Mouse (Mus musculus) heart, postnatal 14 days (tissue): Measurements from ENCODE around the gene Epn3. TPM values are rescaled to one million over a fixed set of nuclear protein-coding genes. Genes with fewer than 3 reads are reported as not detected.

ENCODE experiments used
- DNase-seq, 2 experiments: peaks; one replicate each; pipeline ENCODE4 v3.0.0; 2021 to 2022
- intact Hi-C: fragments of 180-260 bp; cut with DNase I; formaldehyde crosslinking; loops from one replicate; pipeline ENCODE4 v1.15.1; 2025
- total RNA-seq, 2 experiments: library from RNA; stranded (reverse); gene quantifications; 2 replicates each; pipeline ENCODE4 v1.2.3; 2021

Gene Epn3
- total RNA-seq, 2 experiments from 2014 or later, result 19.9 to 24.0 TPM

- no peak for DNase-seq
- intact Hi-C loops, result loop anchor here (5.0 kb wide), 1 partner anchor 42 kb away; no protein-coding TSS in a partner anchor
Measured at GRCm38 (mm10) chr11:94500362-94500761, 588 bp upstream of the Epn3 start.

DNA sequence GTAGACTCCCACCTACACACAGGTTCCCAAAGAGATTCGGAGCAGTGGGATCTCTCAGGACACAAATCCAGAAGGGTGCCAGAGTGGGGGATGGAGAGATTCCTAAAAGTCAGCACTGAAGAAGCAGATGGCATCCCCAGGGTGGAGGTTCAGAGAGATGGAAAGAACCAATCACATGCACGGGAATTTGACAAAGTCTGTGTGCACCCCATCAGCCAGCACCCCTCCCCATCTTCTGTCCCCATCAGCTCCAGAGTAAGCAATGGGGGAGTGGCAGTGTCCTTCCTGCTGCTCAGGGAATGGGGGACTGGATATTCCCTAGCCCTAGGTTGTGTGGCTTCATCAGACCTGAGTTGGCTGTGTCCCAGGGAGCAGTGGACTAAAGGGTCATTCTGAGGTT lies 739 bp downstream of the Epn3 start:
- intact Hi-C loops, result no loop called here
- DNase-seq, result no peak

- intact Hi-C loops, result no loop called here
- DNase-seq, result peak; percentile 58 to 68
Measured at GRCm38 (mm10) chr11:94498093-94498996, 1.4 kb downstream of the Epn3 start.

DNA sequence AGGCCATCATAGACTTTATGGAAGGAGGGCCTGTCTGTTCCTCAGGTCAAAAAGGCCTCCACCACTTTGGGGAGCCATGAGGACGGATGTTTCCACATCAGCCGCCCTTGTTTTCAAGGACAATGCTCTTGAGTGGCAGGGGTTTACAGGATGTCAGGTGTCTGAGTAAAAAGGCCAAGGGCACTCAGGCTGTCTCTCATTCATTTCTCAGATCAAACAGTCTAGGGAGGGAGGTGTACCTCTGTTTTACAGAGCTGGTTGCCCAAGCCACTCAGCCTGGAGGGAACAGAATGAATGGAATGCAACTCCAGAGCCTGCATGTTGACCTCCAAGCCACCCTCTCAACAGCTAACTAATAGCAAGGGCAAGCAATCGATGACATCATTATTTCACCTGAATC lies 4.4 kb downstream of the Epn3 start:
- intact Hi-C loops, result no loop called here
- DNase-seq, result peak in 1 of 2 experiments; percentile 38

- DNase-seq, result no peak
- intact Hi-C loops, result no loop called here
Measured at GRCm38 (mm10) chr11:94491749-94492099, 8.1 kb downstream of the Epn3 start.

DNA sequence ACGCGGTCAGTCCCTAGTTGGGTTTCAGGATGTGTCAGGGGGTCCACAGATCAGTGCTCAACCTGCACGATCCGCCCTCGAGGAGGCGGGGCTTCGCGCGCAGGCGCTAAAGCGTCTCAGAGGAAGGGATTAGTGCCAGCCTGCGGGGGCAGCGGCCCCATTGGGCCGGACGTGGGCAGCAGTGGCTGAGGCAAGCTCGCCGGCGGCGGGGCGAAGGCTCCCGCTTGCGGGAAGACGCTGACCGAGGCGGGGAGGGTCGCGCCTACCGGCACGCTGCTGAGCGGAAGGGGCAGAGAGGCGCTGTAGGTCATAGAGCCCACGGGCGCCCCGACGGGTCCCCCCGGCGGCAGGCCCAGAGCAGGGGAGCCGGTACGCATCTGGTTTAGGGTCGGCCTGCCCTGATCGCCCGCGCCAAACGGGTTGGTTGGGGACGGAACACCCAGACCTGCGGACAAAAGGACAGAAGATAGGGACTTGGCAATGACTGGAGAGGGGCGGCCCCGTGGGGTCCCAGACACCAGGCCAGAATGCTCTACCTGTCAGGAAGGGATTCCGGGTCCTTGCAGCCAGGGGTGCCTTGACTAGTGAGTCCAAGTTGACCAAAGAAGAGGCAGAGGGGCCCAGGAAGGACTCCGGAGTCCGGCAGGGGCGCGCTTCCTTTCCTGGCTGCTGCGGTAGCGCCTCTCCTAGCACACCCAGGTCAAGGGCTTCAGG lies 8.6 kb downstream of the Epn3 start:
- DNase-seq, result peak in 1 of 2 experiments; percentile 22

GRCm38 (mm10) chr11:94489745-94490144 lies 10.0 kb downstream of the Epn3 start:
- no peak for DNase-seq
- intact Hi-C loops, result loop anchor here (5.0 kb wide), 1 partner anchor 362 kb away; no protein-coding TSS in a partner anchor

More for the DNA sequence above, 8.6 kb downstream of the Epn3 start:
- intact Hi-C loops, result no loop called here

DNA sequence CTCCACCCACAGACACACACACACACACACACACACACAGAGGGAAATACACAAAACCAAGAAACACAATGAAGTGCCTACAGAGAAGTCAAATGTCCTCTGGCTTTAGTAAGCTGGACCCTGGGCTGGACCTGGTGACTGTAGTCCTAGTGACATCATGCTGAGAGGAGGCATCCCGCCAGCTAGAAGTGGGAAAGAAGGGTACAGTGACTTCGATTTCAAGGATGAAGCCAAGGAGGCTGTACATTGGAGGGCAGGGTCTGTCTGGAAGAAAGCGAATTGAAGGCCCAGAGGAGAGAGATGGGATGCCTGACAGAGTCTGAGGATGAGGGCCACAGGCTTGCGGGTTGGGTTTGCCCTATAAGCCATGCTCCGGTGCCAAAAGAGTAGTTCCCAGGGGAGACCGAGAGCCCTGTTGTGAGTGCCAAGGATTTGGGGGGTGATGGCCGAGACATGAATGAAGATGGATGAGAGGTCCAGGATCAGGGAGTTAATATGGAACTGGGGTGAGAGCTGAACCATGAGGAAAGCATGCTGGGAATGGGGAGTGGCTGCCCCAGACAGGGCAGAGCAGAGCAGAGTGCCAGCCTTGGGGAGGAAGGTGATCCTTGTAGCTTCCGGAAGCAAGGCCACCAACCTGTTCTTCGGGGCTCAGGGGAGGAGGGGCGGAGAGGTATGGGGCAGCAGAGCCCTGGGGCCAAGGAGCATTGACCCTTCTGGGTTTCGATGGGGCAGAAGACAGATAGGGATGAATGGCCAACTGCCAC lies 10.8 kb downstream of the Epn3 start:
- intact Hi-C loops, result loop anchor here (5.0 kb wide), 1 partner anchor 362 kb away; no protein-coding TSS in a partner anchor
- DNase-seq, result no peak

GRCm38 (mm10) chr11:94486001-94486400 lies 13.8 kb downstream of the Epn3 start, which contains the start of gene Spata20:
Gene Spata20, minus strand, starts transcription at chr11:94486179.
- peak; percentile 88 to 94 for DNase-seq
- intact Hi-C loops, result loop anchor here (1.0 to 5.0 kb wide), 4 partner anchors 66 to 359 kb away; no protein-coding TSS in a partner anchor

DNA sequence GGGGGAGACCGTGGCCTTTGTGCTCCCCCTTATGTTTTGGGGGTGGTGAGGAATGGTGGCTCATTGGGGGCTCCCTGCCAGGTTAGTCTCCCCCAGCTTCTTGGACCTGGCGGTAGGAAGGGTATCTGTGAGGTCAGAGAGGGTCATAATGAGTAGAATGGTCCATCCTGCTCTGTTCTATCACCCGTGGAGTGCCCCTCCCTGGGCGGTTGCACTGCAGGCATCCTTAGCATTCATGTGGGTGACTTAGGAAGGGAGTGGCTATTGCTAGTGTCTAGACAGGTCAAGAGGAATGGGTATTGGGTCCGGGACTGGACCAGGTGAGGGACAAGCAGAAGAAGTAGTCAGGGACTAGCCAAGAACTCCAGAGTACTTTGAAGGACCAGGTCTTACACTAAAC lies 14.6 kb downstream of the Epn3 start:
- intact Hi-C loops, result loop anchor here (5.0 kb wide), 1 partner anchor 358 kb away; no protein-coding TSS in a partner anchor
- DNase-seq, result no peak

- intact Hi-C loops, result loop anchor here (5.0 kb wide), 1 partner anchor 357 kb away; no protein-coding TSS in a partner anchor
Measured at GRCm38 (mm10) chr11:94484636-94485035, 15.1 kb downstream of the Epn3 start.

GRCm38 (mm10) chr11:94483921-94484320 lies 15.9 kb downstream of the Epn3 start:
- intact Hi-C loops, result no loop called here

More at GRCm38 (mm10) chr11:94484636-94485035, 15.1 kb downstream of the Epn3 start:
- no peak for DNase-seq

DNA sequence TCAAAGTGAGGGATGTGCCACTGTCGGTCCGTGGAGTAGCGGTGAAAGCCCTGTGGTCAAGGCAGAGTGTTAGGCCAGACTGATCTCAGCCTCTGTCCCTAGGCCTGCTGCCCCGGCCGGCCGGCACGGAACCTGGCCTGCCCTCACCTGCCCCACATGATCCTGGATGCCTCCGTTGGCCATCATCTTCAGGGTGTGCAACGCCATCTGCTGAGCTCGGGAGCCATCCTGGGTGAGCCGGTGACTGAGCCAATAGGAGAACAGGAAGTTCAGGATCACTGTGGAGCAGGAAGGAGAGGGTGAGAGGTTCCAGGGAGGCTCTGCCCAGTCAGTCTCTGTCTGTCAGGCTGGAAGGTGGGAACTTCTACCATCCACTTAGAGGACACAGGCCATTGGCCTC lies 16.3 kb downstream of the Epn3 start:
- no peak for DNase-seq
- intact Hi-C loops, result no loop called here

More at GRCm38 (mm10) chr11:94483921-94484320, 15.9 kb downstream of the Epn3 start:
- no peak for DNase-seq

GRCm38 (mm10) chr11:94482738-94483137 lies 17.0 kb downstream of the Epn3 start:
- intact Hi-C loops, result no loop called here

GRCm38 (mm10) chr11:94481963-94482362 lies 17.8 kb downstream of the Epn3 start:
- DNase-seq, result peak in 1 of 2 experiments; percentile 17
- intact Hi-C loops, result no loop called here

More at GRCm38 (mm10) chr11:94482738-94483137, 17.0 kb downstream of the Epn3 start:
- DNase-seq, result no peak

- no peak for DNase-seq
- intact Hi-C loops, result no loop called here
Measured at GRCm38 (mm10) chr11:94480382-94480781, 19.4 kb downstream of the Epn3 start.

- intact Hi-C loops, result no loop called here
- no peak for DNase-seq
Measured at GRCm38 (mm10) chr11:94477651-94478050, 22.1 kb downstream of the Epn3 start.

DNA sequence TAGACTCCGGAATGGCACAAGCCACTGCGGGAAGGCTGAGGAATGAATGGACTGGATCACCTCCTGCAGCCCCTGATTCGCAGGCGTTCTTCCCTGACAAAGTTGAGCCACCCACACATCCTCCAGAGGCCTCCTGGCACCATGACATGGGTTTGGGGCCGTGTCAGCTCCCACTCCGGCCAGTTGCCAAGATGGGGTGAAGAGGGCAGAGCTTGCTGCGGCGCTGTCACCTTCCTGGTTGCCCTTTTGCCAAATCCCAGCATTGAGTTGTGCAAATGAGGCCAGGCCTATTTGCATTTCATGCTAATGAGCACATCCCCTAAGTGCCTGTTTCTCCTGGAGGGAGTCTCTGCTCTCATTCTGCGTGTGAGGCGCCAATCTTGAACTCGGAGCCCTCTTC lies 24.1 kb downstream of the Epn3 start:
- intact Hi-C loops, result no loop called here
- no peak for DNase-seq

GRCm38 (mm10) chr11:94474544-94474910 lies 25.2 kb downstream of the Epn3 start:
- intact Hi-C loops, result no loop called here
- no peak for DNase-seq
